Mouse (Mus musculus): ENCODE measurements around the gene Coro6. TPM values are rescaled to one million over a fixed set of nuclear protein-coding genes. Genes with fewer than 3 reads are reported as not detected.

Coro6 gene
- polyA plus RNA-seq, 1 experiment from 2014 or later: not detected

DNA sequence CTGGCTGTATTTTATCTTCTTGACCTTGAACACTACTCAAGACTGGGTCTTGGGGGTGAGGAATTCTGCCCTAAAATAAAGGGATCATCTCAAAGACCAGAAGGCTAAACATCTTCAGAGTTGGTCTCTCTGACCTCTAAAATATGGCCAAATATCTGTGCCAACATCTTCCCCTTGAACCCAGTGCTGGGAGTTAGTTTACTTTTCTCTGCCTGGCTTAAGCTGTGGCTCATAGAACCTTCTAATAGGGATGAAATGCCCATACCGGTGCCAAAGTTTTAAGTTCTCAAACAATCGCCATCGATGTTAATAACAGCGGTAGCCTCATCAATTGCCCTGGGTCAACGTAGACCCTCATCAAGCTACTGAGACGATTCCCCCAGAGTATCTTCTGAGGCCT lies 355 bp upstream of the Coro6 start:
- Histone ChIP-seq H3K36me3 (ENCODE audit: control insufficient read depth, insufficient read depth, low read length) (no peaks in the 10 kb centered on the region), H3K27ac (ENCODE audit: low read depth, low read length) (no peak overlapping the region), H3K9me3 (ENCODE audit: control insufficient read depth, low read length) (no peaks in the 10 kb centered on the region), H3K4me1 (ENCODE audit: control insufficient read depth, insufficient read depth, low read length) (peaks cover 11% of the 10 kb centered on the region), H3K4me2 (peak overlapping the region; percentile 99), H3K4me3 (ENCODE audit: low read depth, low read length) (peak overlapping the region; percentile 52), H3K9ac (ENCODE audit: low read length) (peak overlapping the region; percentile 57), H3K27me3 (ENCODE audit: control insufficient read depth, insufficient read depth, low read length) (peaks cover 49% of the 10 kb centered on the region)
- ATAC-seq (ENCODE audit: low FRiP score) (no peak), DNase-seq (ENCODE audit: low spot score, missing footprints) (peak; percentile 90)
- WGBS: 3% methylated on average over 6 of the region's 6 CpGs

DNA sequence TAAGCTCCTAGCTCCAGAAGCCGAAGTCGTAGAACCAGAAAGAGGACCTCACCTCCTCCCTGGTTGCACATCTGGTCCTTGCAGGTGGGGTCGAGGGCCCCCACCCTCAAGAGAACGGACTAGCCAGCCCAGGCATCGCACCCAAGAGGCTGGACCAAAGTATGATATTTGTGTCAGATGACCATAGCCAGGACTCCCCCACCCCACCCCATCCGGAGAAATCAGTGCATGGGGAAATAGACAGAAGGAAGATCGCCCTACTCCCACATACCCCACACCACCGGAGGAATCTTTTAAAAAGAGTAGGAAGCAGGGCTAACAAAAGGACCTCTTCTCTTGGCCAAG lies 862 bp downstream of the Coro6 start:
- Histone ChIP-seq H3K4me1 (ENCODE audit: control insufficient read depth, insufficient read depth, low read length) (peaks cover 11% of the 10 kb centered on the region), H3K36me3 (ENCODE audit: control insufficient read depth, insufficient read depth, low read length) (no peaks in the 10 kb centered on the region), H3K4me3 (ENCODE audit: low read depth, low read length) (no peak overlapping the region), H3K4me2 (no peak overlapping the region; the same call in 1 of the 2 replicates), H3K27me3 (ENCODE audit: control insufficient read depth, insufficient read depth, low read length) (peaks cover 59% of the 10 kb centered on the region), H3K27ac (ENCODE audit: low read depth, low read length) (no peak overlapping the region), H3K9ac (ENCODE audit: low read length) (no peak overlapping the region), H3K9me3 (ENCODE audit: control insufficient read depth, low read length) (no peaks in the 10 kb centered on the region)
- 44% methylated on average over 8 of the region's 8 CpGs for WGBS
- DNase-seq (ENCODE audit: low spot score, missing footprints) (no peak), ATAC-seq (ENCODE audit: low FRiP score) (no peak)

DNA sequence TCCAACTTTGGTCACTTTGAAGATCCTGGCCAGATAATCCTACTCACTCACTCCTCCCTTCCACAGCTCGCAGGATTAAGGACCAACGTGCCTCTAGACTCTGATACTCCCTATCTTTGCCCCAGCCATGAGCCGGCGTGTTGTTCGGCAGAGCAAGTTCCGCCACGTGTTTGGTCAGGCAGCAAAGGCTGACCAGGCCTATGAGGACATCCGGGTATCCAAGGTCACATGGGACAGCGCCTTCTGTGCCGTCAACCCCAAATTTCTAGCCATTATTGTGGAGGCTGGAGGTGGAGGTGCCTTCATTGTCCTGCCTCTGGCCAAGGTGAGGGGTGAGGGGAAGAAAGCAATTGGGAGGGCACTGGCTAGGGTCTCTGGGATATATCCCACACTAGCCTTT lies 1.6 kb downstream of the Coro6 start:
- no peak for ATAC-seq (ENCODE audit: low FRiP score)

DNA sequence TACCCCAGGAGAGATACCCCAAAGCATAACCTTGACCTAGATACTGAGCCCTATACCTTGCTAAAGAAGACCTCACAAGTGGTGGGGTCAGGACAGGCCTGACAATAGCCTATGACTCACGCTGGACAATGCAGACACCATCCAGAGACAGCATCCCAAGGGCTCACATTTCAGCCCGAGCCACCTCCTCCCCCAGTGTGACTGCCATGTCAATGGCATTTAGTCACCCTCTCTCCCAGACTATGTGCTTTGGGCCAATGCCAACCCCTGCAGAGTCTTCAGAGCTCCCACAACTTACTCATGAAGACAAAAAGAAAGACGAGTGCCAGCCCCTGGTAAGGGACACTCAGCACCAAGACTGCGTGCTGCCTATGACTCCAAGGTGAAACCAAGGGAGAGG lies 2.5 kb downstream of the Coro6 start:
- DNase-seq (ENCODE audit: low spot score, missing footprints) (no peak), ATAC-seq (ENCODE audit: low FRiP score) (no peak)
- 62% methylated on average over 4 of the region's 4 CpGs for WGBS
- H3K27ac ChIP-seq (ENCODE audit: low read depth, low read length): no peak overlapping the region
- no peak overlapping the region for H3K9ac ChIP-seq (ENCODE audit: low read length)
- peaks cover 11% of the 10 kb centered on the region for H3K4me1 ChIP-seq (ENCODE audit: control insufficient read depth, insufficient read depth, low read length)
- no peak overlapping the region for H3K4me2 ChIP-seq
- no peaks in the 10 kb centered on the region for H3K36me3 ChIP-seq (ENCODE audit: control insufficient read depth, insufficient read depth, low read length)
- no peaks in the 10 kb centered on the region for H3K9me3 ChIP-seq (ENCODE audit: control insufficient read depth, low read length)
- peaks cover 61% of the 10 kb centered on the region for H3K27me3 ChIP-seq (ENCODE audit: control insufficient read depth, insufficient read depth, low read length)
- no peak overlapping the region for H3K4me3 ChIP-seq (ENCODE audit: low read depth, low read length)

More for the DNA sequence above, 1.6 kb downstream of the Coro6 start:
- Histone ChIP-seq H3K4me1 (ENCODE audit: control insufficient read depth, insufficient read depth, low read length) (peaks cover 11% of the 10 kb centered on the region), H3K9ac (ENCODE audit: low read length) (no peak overlapping the region), H3K27me3 (ENCODE audit: control insufficient read depth, insufficient read depth, low read length) (peaks cover 61% of the 10 kb centered on the region), H3K36me3 (ENCODE audit: control insufficient read depth, insufficient read depth, low read length) (no peaks in the 10 kb centered on the region), H3K9me3 (ENCODE audit: control insufficient read depth, low read length) (no peaks in the 10 kb centered on the region), H3K4me3 (ENCODE audit: low read depth, low read length) (no peak overlapping the region), H3K4me2 (no peak overlapping the region), H3K27ac (ENCODE audit: low read depth, low read length) (no peak overlapping the region)
- WGBS: 71% methylated on average over 10 of the region's 10 CpGs
- no peak for DNase-seq (ENCODE audit: low spot score, missing footprints)

DNA sequence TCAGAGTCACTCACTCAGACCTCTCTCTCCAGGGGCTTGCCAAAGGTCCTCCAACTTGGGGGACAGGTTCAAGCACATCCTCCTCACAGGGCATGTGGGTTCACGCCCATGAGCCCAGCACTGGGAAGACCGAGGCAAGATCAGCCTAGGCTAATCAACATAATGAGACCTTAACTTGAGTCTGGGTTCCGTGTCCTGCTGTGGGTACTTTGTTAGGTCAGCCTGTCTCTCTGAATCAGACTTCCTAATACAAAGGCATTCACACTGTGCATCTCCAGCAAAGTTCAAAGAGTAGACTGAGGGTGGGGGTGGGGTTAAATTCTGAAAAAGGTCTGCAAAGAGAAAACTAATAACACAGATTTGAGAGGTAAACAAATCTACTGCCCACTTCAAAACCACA lies 2.9 kb downstream of the Coro6 start:
- Histone ChIP-seq H3K4me3 (ENCODE audit: low read depth, low read length) (no peak overlapping the region), H3K9ac (ENCODE audit: low read length) (no peak overlapping the region), H3K4me1 (ENCODE audit: control insufficient read depth, insufficient read depth, low read length) (peaks cover 11% of the 10 kb centered on the region), H3K27ac (ENCODE audit: low read depth, low read length) (no peak overlapping the region), H3K27me3 (ENCODE audit: control insufficient read depth, insufficient read depth, low read length) (peaks cover 61% of the 10 kb centered on the region), H3K4me2 (no peak overlapping the region), H3K9me3 (ENCODE audit: control insufficient read depth, low read length) (no peaks in the 10 kb centered on the region), H3K36me3 (ENCODE audit: control insufficient read depth, insufficient read depth, low read length) (no peaks in the 10 kb centered on the region)
- DNase-seq (ENCODE audit: low spot score, missing footprints) (no peak), ATAC-seq (ENCODE audit: low FRiP score) (no peak)
- 59% methylated on average over 3 of the region's 3 CpGs for WGBS

DNA sequence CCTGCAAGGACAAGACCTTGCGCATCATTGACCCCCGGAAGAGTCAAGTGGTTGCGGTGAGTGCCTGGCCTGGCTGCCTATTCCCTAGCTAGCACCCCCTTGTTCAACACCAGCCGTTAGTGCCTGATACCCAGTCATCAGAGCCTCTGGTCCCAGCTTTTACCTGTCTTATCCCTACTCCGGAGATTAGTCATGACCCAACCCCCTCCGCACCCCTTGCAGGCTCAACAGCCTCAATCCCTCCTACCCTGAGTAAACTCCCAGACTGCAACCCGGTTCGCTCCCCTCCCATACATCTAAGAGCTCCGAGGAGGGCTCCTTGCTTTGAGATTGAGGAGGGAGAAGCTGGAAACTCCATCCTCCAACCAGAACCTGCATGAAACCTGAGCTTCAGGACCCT lies 4.3 kb downstream of the Coro6 start:
- ATAC-seq (ENCODE audit: low FRiP score): no peak
- Histone ChIP-seq H3K4me1 (ENCODE audit: control insufficient read depth, insufficient read depth, low read length) (peaks cover 11% of the 10 kb centered on the region), H3K9ac (ENCODE audit: low read length) (no peak overlapping the region), H3K27ac (ENCODE audit: low read depth, low read length) (no peak overlapping the region), H3K36me3 (ENCODE audit: control insufficient read depth, insufficient read depth, low read length) (peaks cover 4% of the 10 kb centered on the region), H3K27me3 (ENCODE audit: control insufficient read depth, insufficient read depth, low read length) (peaks cover 50% of the 10 kb centered on the region), H3K4me3 (ENCODE audit: low read depth, low read length) (no peak overlapping the region), H3K4me2 (no peak overlapping the region), H3K9me3 (ENCODE audit: control insufficient read depth, low read length) (no peaks in the 10 kb centered on the region)
- WGBS: 34% methylated on average over 9 of the region's 9 CpGs
- DNase-seq (ENCODE audit: low spot score, missing footprints): no peak

DNA sequence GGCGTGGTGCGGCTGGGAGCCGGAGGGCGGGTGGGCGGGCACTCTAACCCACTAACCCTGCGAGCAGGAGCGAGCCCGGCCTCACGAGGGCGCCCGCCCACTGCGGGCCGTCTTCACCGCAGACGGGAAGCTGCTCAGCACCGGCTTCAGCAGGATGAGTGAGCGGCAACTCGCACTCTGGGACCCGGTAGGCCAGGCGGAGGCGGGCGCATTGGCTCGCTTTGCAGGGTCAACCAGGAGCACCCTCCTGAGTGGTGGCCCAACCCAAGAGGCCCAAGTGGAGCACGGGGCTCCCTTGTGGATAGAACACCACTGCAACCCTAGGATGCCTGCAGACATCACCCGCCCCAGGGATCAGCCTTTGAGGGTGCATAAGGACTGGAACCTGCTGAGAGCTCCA lies 4.9 kb downstream of the Coro6 start:
- H3K4me2 ChIP-seq: no peak overlapping the region
- DNase-seq (ENCODE audit: low spot score, missing footprints): peak; percentile 88
- no peaks in the 10 kb centered on the region for H3K9me3 ChIP-seq (ENCODE audit: control insufficient read depth, low read length)
- H3K4me1 ChIP-seq (ENCODE audit: control insufficient read depth, insufficient read depth, low read length): peaks cover 7% of the 10 kb centered on the region
- peak; percentile 2; the same call in 1 of the 2 replicates for ATAC-seq (ENCODE audit: low FRiP score)
- no peak overlapping the region for H3K9ac ChIP-seq (ENCODE audit: low read length)
- peaks cover 8% of the 10 kb centered on the region for H3K36me3 ChIP-seq (ENCODE audit: control insufficient read depth, insufficient read depth, low read length)
- peaks cover 46% of the 10 kb centered on the region for H3K27me3 ChIP-seq (ENCODE audit: control insufficient read depth, insufficient read depth, low read length)
- 4% methylated on average over 25 of the region's 25 CpGs for WGBS
- no peak overlapping the region for H3K27ac ChIP-seq (ENCODE audit: low read depth, low read length)
- no peak overlapping the region for H3K4me3 ChIP-seq (ENCODE audit: low read depth, low read length)

DNA sequence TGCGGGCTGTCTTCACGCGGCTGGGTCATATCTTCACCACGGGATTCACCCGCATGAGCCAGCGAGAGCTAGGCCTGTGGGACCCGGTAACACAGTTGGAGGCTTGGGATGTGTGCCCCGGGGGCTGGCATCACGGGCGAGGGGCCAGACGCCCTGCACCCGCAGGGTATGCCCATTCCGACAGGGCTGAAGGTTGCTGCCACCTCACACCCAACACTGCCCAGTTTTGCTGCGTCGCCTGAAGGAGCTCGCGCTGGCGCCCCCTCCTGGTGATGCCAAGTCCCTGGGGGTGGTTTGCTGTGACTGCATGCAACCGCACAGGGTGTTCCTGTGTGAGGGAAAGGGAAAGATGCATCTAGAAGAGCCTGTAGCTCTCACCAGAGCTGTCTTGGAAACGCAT lies 5.6 kb downstream of the Coro6 start:
- peaks cover 39% of the 10 kb centered on the region for H3K27me3 ChIP-seq (ENCODE audit: control insufficient read depth, insufficient read depth, low read length)
- H3K4me2 ChIP-seq: 0 out of 2 replicates have a peak overlapping the region, but pooled peaks have one; percentile 15
- H3K27ac ChIP-seq (ENCODE audit: low read depth, low read length): no peak overlapping the region
- no peaks in the 10 kb centered on the region for H3K9me3 ChIP-seq (ENCODE audit: control insufficient read depth, low read length)
- H3K36me3 ChIP-seq (ENCODE audit: control insufficient read depth, insufficient read depth, low read length): peaks cover 8% of the 10 kb centered on the region
- 12% methylated on average over 20 of the region's 20 CpGs for WGBS
- H3K4me3 ChIP-seq (ENCODE audit: low read depth, low read length): no peak overlapping the region
- no peak overlapping the region for H3K9ac ChIP-seq (ENCODE audit: low read length)
- peaks cover 2% of the 10 kb centered on the region for H3K4me1 ChIP-seq (ENCODE audit: control insufficient read depth, insufficient read depth, low read length)
- ATAC-seq (ENCODE audit: low FRiP score): 0 out of 2 replicates have a peak, but pooled peaks have one; percentile 18
- DNase-seq (ENCODE audit: low spot score, missing footprints): peak; percentile 94

DNA sequence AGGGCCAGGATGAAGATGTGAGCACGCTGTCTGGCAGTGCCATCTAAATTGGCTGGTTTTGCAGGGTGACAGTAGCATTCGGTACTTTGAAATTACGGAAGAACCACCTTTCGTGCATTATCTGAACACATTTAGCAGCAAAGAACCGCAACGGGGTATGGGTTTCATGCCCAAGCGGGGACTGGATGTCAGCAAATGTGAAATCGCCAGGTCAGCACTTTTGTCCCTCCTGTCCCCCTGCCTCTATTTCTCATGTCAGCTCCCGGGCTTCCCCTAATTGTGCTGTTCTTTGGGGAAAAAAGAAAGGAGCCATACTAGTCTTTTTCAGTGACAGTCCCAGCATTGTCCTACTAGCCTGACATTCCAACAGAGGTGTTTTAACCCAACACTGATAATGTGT lies 6.2 kb downstream of the Coro6 start:
- WGBS: 90% methylated on average over 9 of the region's 9 CpGs
- Histone ChIP-seq H3K4me2 (no peak overlapping the region), H3K4me3 (ENCODE audit: low read depth, low read length) (no peak overlapping the region), H3K36me3 (ENCODE audit: control insufficient read depth, insufficient read depth, low read length) (peaks cover 8% of the 10 kb centered on the region), H3K9ac (ENCODE audit: low read length) (no peak overlapping the region), H3K4me1 (ENCODE audit: control insufficient read depth, insufficient read depth, low read length) (no peaks in the 10 kb centered on the region), H3K9me3 (ENCODE audit: control insufficient read depth, low read length) (no peaks in the 10 kb centered on the region), H3K27me3 (ENCODE audit: control insufficient read depth, insufficient read depth, low read length) (peaks cover 33% of the 10 kb centered on the region), H3K27ac (ENCODE audit: low read depth, low read length) (no peak overlapping the region)
- no peak for ATAC-seq (ENCODE audit: low FRiP score)
- no peak for DNase-seq (ENCODE audit: low spot score, missing footprints)

DNA sequence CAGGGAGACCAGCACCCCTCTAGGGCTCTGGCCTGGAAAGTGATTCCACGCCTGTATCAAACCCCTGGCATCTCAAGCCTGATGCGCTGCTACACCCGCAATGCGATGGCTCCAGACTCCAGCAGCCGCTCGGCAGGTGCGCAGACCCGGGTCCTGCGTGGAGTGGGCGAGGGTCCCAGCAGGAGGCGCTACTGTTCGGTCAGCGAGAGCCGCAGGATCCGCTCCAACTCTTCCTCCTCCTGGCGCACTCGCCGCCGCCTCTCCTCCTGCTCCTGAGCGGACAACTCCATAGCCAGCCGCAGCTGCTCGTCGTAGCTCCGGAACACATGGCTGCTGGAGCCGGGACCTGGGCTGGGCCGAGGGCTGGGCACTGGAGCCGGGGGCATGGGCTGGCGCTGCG lies 9.2 kb downstream of the Coro6 start:
- H3K27me3 ChIP-seq (ENCODE audit: control insufficient read depth, insufficient read depth, low read length): peaks cover 16% of the 10 kb centered on the region
- H3K36me3 ChIP-seq (ENCODE audit: control insufficient read depth, insufficient read depth, low read length): peaks cover 8% of the 10 kb centered on the region
- no peak for ATAC-seq (ENCODE audit: low FRiP score)
- H3K4me3 ChIP-seq (ENCODE audit: low read depth, low read length): no peak overlapping the region
- no peak for DNase-seq (ENCODE audit: low spot score, missing footprints)
- H3K9ac ChIP-seq (ENCODE audit: low read length): no peak overlapping the region
- no peaks in the 10 kb centered on the region for H3K9me3 ChIP-seq (ENCODE audit: control insufficient read depth, low read length)
- no peaks in the 10 kb centered on the region for H3K4me1 ChIP-seq (ENCODE audit: control insufficient read depth, insufficient read depth, low read length)
- no peak overlapping the region for H3K27ac ChIP-seq (ENCODE audit: low read depth, low read length)
- WGBS: 69% methylated on average over 28 of the region's 29 CpGs
- no peak overlapping the region for H3K4me2 ChIP-seq

Data from midbrain, embryonic 11.5 days (tissue).